Mouse (Mus musculus) liver, embryonic 13.5 days (tissue): ENCODE measurements around the gene Ndufaf7. TPM values are rescaled to one million over a fixed set of nuclear protein-coding genes. Genes with fewer than 3 reads are reported as not detected.

ENCODE experiments used
- polyA plus RNA-seq: library from polyadenylated mRNA; unstranded; fragments of >200 nt; fragmentation: Nextera tagmentation; extraction: Ambion mirVana; gene quantifications from 2 replicates; pipeline ENCODE4 v1.2.1, GENCODE M21; 2015

Gene Ndufaf7
- polyA plus RNA-seq, 1 experiment from 2014 or later, result 39.2 TPM

Other genes starting within 250 kb of the Ndufaf7 start
- gene Strn, start 199.9 kb upstream of the Ndufaf7 start, polyA plus RNA-seq, result 2.3 and 2.8 TPM in 2 replicates
- 4.3 and 4.8 TPM in 2 replicates for gene Heatr5b, start 101.8 kb upstream of the Ndufaf7 start, polyA plus RNA-seq
- gene Gpatch11, start 101.6 kb upstream of the Ndufaf7 start, polyA plus RNA-seq, result 20.5 and 20.7 TPM in 2 replicates
- 9.4 and 11.5 TPM in 2 replicates for gene Eif2ak2, start 54.6 kb upstream of the Ndufaf7 start, polyA plus RNA-seq
- gene Sult6b1, start 30.1 kb upstream of the Ndufaf7 start, polyA plus RNA-seq, result 0.10 and 0.13 TPM in 2 replicates
- 57.3 and 64.9 TPM in 2 replicates for gene Cebpzos, start 20.6 kb upstream of the Ndufaf7 start, polyA plus RNA-seq
- gene Cebpz, start 70 bp upstream of the Ndufaf7 start, polyA plus RNA-seq, result 44.2 and 51.1 TPM in 2 replicates
- 7.4 and 9.7 TPM in 2 replicates for gene Prkd3, start 83.7 kb downstream of the Ndufaf7 start, polyA plus RNA-seq
- gene Qpct, start 114.8 kb downstream of the Ndufaf7 start, polyA plus RNA-seq, result 15.9 and 18.8 TPM in 2 replicates